Mouse (Mus musculus): ENCODE data around the gene Ywhag. TPM values are rescaled to one million over a fixed set of nuclear protein-coding genes. Genes with fewer than 3 reads are reported as not detected.

Gene Ywhag
- total RNA-seq, 2 experiments from 2014 or later = 1,522 to 1,558 TPM

DNA sequence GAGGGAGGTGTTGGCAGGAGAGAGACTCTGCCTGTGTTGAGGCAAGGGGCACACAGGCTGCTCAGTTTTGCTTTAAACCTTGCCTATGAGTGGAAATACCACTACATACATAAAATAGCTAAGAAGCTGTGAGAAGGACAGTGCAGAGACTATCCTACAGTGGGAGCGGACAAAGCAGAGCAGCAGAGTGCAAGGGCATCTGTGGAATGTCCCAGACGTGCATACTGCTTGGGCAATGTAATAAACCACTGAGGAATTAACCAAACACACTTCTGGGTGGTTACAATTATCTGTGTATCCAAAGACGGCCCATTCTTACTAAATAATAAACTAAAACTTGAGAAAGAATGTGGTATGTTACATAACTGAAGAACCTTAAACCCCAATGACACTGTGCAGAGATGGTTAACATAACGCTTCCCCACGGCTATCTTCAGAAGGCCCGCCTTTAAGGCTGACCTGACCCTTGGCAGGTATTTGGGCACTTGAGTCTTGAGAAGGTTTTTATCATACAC is 18.3 kb downstream of the Ywhag start:
- no peak for DNase-seq (ENCODE audit: low spot score in 2 of 2)

DNA sequence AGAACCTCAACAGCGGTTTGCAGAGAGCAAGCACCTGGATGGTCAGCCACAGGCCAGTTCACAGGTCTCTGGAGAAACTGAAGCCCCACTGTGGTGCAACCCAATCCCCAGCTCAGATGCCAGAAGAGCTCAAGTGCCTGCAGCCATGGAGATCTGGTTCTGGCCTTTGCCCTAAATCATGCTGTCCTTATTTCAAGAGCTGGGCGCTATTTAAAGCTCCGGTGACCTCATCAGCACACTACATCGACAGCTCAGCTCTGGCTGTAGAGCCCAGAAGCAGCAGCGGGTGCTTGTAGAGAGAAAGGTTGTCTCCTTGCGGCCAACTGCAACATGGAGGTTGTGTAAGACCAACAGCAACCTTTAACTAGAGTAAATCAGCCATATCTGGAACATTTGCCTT is 20.3 kb downstream of the Ywhag start:
- no peak for DNase-seq (ENCODE audit: low spot score in 2 of 2)

GRCm38 (mm10) chr5:135913201-135913600 is 21.2 kb downstream of the Ywhag start:
- no peak for DNase-seq (ENCODE audit: low spot score in 2 of 2)

DNA sequence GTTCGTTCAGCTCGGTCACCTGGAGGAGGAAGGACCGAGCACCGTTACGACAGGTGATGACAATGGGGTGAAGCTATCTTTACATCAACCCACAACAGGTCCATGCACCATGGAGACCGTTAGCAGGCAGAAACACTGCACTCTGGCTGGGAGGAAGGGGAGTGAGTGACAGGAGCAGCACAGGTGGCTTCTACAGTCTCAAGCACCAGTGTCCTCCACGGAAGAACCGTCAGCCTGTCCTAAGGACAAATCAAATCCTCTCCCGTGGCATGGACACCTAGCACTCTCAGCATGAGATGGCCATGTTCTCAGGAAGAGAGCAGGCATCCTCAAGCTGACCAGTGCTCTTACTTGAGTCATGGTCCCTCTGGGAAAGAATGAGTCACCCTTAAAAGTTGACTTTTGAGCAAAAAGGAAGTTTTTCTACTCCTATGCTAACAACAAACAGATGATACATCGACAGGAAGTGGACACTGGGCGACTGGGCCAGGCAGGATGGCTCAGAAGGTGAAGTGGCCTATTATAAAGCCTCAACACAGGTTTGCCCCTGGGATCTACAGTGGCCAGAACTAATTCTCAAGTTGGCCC is 22.7 kb downstream of the Ywhag start:
- DNase-seq (ENCODE audit: low spot score in 2 of 2) = no peak

- no peak for DNase-seq (ENCODE audit: low spot score in 2 of 2)
Measured at GRCm38 (mm10) chr5:135910813-135911212, 23.6 kb downstream of the Ywhag start.

- no peak for DNase-seq (ENCODE audit: low spot score in 2 of 2)
Measured at GRCm38 (mm10) chr5:135909646-135910045, 24.8 kb downstream of the Ywhag start.

DNA sequence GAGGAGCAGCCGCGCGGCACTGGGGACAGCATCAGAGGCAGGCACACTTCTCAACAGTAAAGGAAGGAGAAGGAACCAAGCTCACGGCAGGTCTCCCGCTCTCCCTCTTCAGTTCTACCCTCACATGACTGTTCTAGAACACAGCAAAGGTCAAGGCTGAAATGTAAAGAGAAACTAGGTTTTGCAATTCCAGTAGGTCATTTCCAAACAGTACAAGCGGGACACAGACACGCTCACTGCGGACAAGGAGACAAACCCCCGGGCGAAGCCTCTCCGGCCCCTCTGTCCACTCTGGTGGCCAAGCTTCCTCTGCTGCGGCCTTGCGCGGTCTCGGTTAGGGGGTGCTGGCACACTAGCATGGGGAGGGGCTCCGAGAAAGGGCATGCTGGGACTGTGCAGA is 25.4 kb downstream of the Ywhag start:
- no peak for DNase-seq (ENCODE audit: low spot score in 2 of 2)

DNA sequence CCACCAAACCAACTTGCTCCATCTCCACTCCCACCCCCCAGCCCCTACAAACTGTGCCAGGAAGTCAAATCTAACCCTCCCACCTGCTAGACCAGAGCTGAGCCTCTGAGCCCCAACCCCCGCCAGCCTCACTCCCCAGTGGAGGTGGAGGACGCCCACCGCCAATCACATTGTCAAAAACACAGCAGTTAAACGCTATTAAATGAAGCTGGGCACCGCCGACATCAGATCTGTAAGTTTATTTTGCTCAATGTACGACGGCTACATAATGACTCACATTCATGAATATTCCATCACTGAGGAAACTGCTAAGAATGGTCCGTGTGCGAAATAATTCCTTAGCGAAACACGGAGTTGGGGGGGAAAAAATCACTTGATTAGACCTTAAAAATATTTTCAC is 26.2 kb downstream of the Ywhag start:
- DNase-seq (ENCODE audit: low spot score in 2 of 2) = no peak

GRCm38 (mm10) chr5:135907256-135907655 is 27.2 kb downstream of the Ywhag start:
- no peak for DNase-seq (ENCODE audit: low spot score in 2 of 2)

DNA sequence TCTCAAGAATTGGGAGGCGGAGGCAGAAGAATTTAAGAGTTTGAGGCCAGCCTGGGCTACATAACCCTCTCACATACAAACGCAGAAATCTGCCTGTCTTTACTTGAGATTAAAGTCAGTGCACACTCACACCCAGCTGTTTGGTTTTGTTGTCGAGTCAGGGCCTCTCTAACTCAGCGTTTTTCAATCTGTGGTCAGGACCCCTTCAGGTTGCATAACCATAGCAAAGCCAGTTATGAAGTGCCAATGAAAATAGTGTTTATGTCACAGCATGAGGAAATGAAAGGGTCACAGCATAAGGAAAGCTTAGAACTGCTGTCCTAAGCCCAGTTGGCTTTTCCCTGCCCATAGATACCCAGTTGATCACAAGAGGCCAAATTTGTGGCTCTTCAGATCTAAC is 27.6 kb downstream of the Ywhag start:
- DNase-seq (ENCODE audit: low spot score in 2 of 2) = no peak

DNA sequence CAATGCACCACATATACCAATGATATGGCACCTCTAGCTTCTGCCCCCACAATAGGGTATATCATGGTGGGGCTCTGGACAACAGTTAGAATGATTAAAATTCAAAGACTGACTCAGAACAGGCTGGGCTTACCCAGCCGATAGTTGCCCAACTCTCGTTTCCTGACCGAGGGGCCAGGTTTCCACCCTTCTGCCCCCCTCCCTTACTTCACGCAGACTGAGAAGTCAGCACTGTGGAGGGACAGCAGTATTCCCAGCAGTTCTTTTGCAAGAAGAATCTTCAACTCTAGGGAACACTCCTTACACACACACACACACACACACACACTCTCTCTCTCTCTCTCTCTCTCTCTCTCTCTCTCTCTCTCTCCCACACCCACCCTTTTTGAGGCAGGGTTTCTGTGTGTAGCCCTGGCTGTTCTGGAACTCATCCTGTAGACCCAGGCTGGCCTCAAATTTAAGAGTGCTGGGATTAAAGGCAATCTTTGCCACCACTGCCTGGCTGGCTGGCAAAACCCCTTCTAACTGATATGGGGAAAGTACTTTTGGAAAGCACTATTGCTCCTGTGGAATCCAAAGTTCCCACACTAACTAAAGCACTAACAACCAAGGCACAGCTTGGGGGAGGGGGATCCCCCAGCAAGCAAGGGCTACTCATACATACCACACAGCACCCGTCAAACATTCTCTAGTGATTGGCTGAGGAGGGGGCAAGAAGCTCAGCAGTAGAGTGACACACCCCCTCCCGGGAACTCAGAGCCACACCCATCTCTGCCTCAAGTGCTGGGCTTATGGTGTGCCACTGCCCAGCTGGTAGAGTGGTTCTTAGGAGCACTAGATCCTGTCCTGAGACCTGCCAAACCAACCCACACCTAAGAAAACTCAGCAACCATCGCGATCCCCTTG is 28.8 kb downstream of the Ywhag start:
- no peak for DNase-seq (ENCODE audit: low spot score in 2 of 2)

GRCm38 (mm10) chr5:135904259-135904658 is 30.2 kb downstream of the Ywhag start:
- DNase-seq (ENCODE audit: low spot score in 2 of 2) = no peak

GRCm38 (mm10) chr5:135903551-135904151 is 30.8 kb downstream of the Ywhag start:
- DNase-seq (ENCODE audit: low spot score in 2 of 2) = peak; percentile 92 to 93

GRCm38 (mm10) chr5:135903058-135903457 is 31.4 kb downstream of the Ywhag start:
- DNase-seq (ENCODE audit: low spot score in 2 of 2) = no peak

- no peak for DNase-seq (ENCODE audit: low spot score in 2 of 2)
Measured at GRCm38 (mm10) chr5:135901354-135902095, 32.9 kb downstream of the Ywhag start.

DNA sequence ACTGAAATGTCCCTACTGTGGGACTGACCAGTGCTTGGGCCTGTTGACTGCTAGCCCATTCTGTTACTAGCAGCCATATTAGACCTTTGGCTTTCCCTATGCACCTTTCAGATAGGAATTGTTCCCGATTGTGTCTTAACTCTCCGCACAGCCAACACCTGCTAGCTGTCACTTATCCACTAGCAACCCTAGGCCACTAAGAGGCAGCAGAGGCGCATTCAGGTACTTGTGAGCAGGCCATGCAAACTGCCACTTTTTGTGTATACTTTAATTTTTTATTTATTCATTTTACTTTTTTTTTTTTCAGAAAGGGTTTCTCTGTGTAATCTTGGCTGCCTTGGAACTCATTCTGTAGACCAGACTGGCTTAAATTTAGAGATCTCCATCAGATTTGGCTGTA is 33.7 kb downstream of the Ywhag start:
- DNase-seq (ENCODE audit: low spot score in 2 of 2) = no peak

GRCm38 (mm10) chr5:135899833-135900232 is 34.6 kb downstream of the Ywhag start:
- no peak for DNase-seq (ENCODE audit: low spot score in 2 of 2)

GRCm38 (mm10) chr5:135898995-135899394 is 35.4 kb downstream of the Ywhag start:
- DNase-seq (ENCODE audit: low spot score in 2 of 2) = no peak

GRCm38 (mm10) chr5:135898028-135898427 is 36.4 kb downstream of the Ywhag start:
- DNase-seq (ENCODE audit: low spot score in 2 of 2) = no peak

DNA sequence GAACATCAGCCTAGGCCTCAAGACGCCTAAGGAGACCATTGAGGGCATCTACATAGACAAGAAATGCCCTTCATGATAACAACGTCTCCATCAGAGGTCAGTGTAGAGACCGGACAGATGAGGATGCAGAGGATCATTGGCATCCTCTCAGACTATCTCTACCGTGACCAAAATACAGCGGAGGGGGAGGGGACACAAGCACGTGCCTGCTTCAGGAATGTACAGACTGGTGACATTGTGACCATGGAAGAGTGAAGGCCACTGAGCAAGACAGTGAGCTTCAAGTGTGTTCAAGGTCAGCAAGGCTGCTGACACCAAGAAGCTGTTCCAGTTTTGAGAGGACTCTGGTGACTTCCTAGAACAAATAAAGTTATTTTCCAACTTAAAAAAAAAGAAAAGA is 39.5 kb downstream of the Ywhag start:
- no peak for DNase-seq (ENCODE audit: low spot score in 2 of 2)

DNA sequence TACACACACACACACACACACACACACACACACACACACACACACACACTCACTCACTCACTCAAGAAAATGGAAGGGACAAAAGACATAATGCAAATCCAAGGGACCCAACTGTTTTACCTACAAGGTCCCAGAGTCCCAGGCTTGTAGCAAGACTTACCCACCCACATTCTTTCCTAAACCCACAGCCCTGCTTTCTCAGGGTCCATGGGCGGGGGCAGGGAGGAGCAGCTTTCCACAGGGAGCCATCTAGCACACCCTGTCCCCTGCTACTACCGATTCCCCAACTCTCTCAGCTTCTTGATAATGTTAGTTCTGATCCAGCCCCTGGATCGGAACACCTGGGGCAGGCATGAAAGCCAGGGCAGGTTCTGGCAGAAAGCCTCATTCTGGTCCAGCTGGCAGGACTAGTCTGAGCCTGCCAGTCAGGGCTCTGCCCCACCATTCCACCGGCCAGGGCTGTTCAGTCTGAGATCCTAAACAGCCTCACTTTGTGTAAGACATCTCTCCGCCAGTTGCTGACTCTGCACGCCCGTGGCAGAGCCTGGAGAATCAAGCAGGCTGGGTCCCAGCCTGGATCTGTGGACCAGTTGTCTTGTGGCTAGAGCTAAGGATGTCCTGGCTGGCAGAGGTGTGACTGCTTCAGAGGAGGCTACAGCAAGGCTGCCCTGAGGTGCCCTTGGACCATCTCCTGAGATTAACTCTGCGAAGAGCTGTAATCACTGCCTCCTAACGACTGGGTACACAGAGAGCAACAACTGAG is 41.6 kb downstream of the Ywhag start:
- no peak for DNase-seq (ENCODE audit: low spot score in 2 of 2)

Data from layer of hippocampus, postnatal 14 days (tissue).